Mouse (Mus musculus): Measurements from ENCODE around the gene Dnah14. TPM values are rescaled to one million over a fixed set of nuclear protein-coding genes. Genes with fewer than 3 reads are reported as not detected.
A peak's percentile ranks its signal among the peaks of the same experiment; 100 is the strongest.

Gene Dnah14
- total and polyA plus RNA-seq, 2 experiments from 2014 or later = 0.10 to 0.68 TPM

DNA sequence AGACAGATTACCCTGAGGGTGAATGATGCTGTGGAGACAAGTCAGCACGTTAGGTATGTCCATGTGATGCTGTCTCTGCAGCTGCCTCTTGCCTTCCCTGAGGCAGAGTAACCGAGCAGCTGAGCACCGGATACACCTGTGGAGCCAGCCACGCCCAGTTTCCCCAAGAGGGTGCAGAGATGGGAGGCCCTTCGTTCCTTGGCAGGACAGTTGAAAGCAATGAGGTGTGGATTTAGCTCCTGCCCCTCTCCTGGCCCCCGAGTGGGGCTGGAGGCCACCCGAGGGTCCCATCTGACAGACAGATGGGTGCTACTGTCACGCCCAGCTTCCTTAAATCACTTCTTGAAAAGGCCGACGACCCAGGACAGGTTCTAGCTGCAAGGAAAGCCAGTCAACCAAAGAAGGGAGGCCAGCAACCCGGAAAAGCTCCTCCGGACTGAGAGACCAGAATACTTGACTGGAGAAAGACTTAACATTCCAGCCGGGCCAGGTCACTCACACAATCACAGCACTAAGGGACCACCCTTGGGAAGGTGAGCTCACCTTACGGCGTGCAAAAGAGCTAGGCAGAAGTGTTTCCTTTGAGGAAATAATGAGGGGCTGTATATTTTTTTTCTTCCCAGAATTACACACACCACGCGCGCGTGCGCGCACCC lies 276.9 kb downstream of the Dnah14 start:
- H3K9me3 ChIP-seq (ENCODE audit: low read length) = no peaks in the 10 kb centered on the region
- DNase-seq = no peak
- peak overlapping the region; percentile 26 for H3K4me2 ChIP-seq (ENCODE audit: low read depth)
- H3K36me3 ChIP-seq (ENCODE audit: insufficient read depth) = no peaks in the 10 kb centered on the region
- no peaks in the 10 kb centered on the region for H3K27me3 ChIP-seq (ENCODE audit: insufficient read depth, low read length)
- no peak overlapping the region for H3K9ac ChIP-seq
- no peak overlapping the region for H3K27ac ChIP-seq (ENCODE audit: low read depth, low read length)
- ATAC-seq = no peak
- WGBS = 16% methylated on average over 21 of the region's 21 CpGs
- TF ChIP-seq CTCF (IDR thresholded peaks at IDR 0.05; ENCODE audit: low read depth) = no peak
- peak overlapping the region; percentile 11; the same call in 1 of the 2 replicates for H3K4me3 ChIP-seq (ENCODE audit: low read depth, low read length)
- H3K4me1 ChIP-seq (ENCODE audit: insufficient read depth) = no peaks in the 10 kb centered on the region

- no peak overlapping the region for H3K9ac ChIP-seq
- ATAC-seq (no peak), DNase-seq (no peak)
- H3K27ac ChIP-seq (ENCODE audit: low read depth, low read length) = no peak overlapping the region
- H3K4me1 ChIP-seq (ENCODE audit: insufficient read depth) = no peaks in the 10 kb centered on the region
- WGBS = 94% methylated on average over 2 of the region's 2 CpGs
- no peaks in the 10 kb centered on the region for H3K27me3 ChIP-seq (ENCODE audit: insufficient read depth, low read length)
- no peaks in the 10 kb centered on the region for H3K9me3 ChIP-seq (ENCODE audit: low read length)
- no peak overlapping the region for H3K4me2 ChIP-seq (ENCODE audit: low read depth)
- TF ChIP-seq CTCF (IDR thresholded peaks at IDR 0.05; ENCODE audit: low read depth) = no peak
- H3K36me3 ChIP-seq (ENCODE audit: insufficient read depth) = no peaks in the 10 kb centered on the region
- no peak overlapping the region for H3K4me3 ChIP-seq (ENCODE audit: low read depth, low read length)
These were observed 278.5 kb downstream of the Dnah14 start for GRCm38 (mm10) chr1:181854829-181855228.

DNA sequence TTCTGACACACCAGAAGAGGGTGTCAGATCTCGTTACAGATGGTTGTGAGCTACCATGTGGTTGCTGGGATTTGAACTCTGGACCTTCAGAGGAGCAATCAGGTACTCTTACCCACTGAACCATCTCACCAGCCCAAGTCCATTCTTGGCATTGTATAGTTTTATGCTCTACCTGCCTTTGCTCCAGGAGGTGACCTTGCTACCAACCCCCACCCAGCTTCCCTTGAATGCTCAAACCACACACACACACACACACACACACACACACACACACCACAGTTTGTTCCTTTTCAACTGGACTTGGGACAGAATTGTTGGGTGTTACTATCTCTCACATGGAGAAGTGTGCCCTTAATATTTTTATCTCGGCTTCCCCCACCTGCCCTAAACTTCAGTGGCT lies 280.0 kb downstream of the Dnah14 start:
- Histone ChIP-seq H3K4me3 (ENCODE audit: low read depth, low read length) (no peak overlapping the region), H3K4me2 (ENCODE audit: low read depth) (no peak overlapping the region), H3K27me3 (ENCODE audit: insufficient read depth, low read length) (no peaks in the 10 kb centered on the region), H3K9ac (no peak overlapping the region), H3K27ac (ENCODE audit: low read depth, low read length) (no peak overlapping the region), H3K4me1 (ENCODE audit: insufficient read depth) (no peaks in the 10 kb centered on the region), H3K36me3 (ENCODE audit: insufficient read depth) (no peaks in the 10 kb centered on the region), H3K9me3 (ENCODE audit: low read length) (no peaks in the 10 kb centered on the region)
- ATAC-seq (no peak), DNase-seq (no peak)
- TF ChIP-seq CTCF (IDR thresholded peaks at IDR 0.05; ENCODE audit: low read depth) = no peak
- 89% methylated on average over 2 of the region's 2 CpGs for WGBS

DNA sequence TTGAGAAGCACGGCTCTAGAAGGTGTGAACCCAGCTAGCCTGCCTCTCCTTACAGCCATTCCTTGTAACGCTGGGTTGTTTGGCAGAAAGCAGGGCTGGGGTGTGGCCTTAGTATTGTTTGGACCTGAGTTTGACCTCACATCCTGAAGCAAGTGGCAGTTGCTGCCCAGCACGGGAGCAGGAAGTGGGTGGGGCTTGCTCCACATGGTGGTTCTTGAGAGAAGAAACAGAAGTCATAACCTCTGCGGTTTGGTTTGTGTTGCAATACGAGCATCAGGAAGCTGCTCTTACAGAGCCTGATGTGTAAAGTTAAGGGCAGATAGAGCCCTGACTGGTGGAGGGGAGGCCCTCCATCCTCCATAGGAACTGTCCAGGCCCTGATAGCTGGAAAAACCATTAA lies 284.3 kb downstream of the Dnah14 start:
- DNase-seq (no peak), ATAC-seq (no peak; the same call in 1 of the 2 replicates)
- no peaks in the 10 kb centered on the region for H3K9me3 ChIP-seq (ENCODE audit: low read length)
- no peak for TF ChIP-seq CTCF (IDR thresholded peaks at IDR 0.05; ENCODE audit: low read depth)
- no peak overlapping the region for H3K4me3 ChIP-seq (ENCODE audit: low read depth, low read length)
- no peak overlapping the region for H3K9ac ChIP-seq
- H3K4me2 ChIP-seq (ENCODE audit: low read depth) = no peak overlapping the region
- no peaks in the 10 kb centered on the region for H3K27me3 ChIP-seq (ENCODE audit: insufficient read depth, low read length)
- no peak overlapping the region for H3K27ac ChIP-seq (ENCODE audit: low read depth, low read length)
- H3K4me1 ChIP-seq (ENCODE audit: insufficient read depth) = no peaks in the 10 kb centered on the region
- WGBS = 55% methylated on average over 5 of the region's 5 CpGs
- no peaks in the 10 kb centered on the region for H3K36me3 ChIP-seq (ENCODE audit: insufficient read depth)

DNA sequence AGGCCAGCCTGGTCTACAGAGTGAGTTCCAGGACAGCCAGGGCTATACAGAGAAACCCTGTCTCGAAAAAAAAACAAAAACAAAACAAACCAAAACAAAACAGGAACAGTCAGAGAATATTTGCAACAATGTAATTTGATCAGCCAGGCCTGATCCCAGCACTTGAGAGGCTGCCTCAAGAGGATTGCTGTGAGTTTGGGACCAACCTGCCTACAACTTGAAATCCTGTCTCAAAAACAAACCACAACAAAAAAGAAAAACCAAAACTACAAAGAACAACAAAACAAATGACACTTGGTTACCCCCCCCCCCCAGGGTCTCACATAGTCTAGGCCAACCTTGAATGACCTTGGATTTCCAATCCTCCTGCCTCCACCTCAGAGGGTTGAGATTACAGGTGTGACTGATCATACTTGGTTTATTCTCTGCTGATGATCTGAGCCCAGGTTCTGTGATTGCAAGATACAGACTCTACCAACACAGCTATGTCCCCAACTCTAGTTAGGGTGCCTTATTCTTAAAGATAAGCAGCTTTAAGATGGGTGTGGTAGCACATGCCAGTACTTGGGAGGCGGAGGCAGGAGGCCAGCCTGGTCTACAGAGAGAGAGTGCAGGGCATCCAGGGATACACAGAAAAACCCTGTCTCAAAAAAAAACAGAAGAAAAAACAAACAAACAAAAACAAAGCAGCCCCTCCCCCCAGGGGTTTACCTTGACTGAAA lies 285.0 kb downstream of the Dnah14 start:
- no peaks in the 10 kb centered on the region for H3K27me3 ChIP-seq (ENCODE audit: insufficient read depth, low read length)
- no peak for ATAC-seq
- H3K36me3 ChIP-seq (ENCODE audit: insufficient read depth) = no peaks in the 10 kb centered on the region
- no peak overlapping the region for H3K4me3 ChIP-seq (ENCODE audit: low read depth, low read length)
- no peaks in the 10 kb centered on the region for H3K4me1 ChIP-seq (ENCODE audit: insufficient read depth)
- no peak overlapping the region for H3K27ac ChIP-seq (ENCODE audit: low read depth, low read length)
- TF ChIP-seq CTCF (IDR thresholded peaks at IDR 0.05; ENCODE audit: low read depth) = no peak
- 78% methylated on average over 2 of the region's 2 CpGs for WGBS
- no peaks in the 10 kb centered on the region for H3K9me3 ChIP-seq (ENCODE audit: low read length)
- no peak overlapping the region for H3K4me2 ChIP-seq (ENCODE audit: low read depth)
- DNase-seq = no peak
- H3K9ac ChIP-seq = no peak overlapping the region

DNA sequence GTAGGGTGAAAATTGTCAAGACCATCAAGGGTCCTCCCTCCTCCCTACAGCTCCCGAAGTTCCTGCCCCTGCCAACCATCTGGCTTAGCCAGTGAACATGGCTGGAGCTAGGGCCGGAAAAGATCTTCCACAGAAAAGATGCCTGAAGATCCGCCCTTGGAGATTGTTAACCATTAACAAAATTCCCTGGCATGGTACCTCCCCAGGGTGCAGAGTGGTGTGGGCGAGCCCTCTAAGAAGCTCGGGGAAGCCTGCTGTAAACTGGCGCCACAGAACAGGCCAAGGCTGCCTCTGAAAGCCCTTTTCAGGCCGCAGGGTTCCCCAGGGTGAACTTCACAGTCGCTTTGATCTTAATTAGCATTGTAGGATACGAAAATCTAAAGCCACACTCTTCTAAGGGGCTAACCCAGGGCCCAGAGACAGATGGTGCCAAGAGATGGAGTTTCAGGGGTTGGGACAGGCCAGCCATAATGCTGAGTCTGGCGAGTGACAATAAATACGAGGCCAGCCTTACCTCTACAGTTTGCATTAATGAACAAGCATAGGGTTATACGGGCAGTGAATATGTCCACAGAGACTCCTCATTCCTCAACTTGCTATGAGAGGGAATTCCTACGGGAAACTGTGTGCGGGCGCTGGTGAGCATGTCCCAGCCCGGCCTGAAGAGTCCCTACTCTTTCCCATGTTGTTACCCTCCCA lies 286.5 kb downstream of the Dnah14 start:
- H3K9ac ChIP-seq = no peak overlapping the region
- H3K27me3 ChIP-seq (ENCODE audit: insufficient read depth, low read length) = no peaks in the 10 kb centered on the region
- no peaks in the 10 kb centered on the region for H3K4me1 ChIP-seq (ENCODE audit: insufficient read depth)
- H3K4me2 ChIP-seq (ENCODE audit: low read depth) = no peak overlapping the region
- H3K27ac ChIP-seq (ENCODE audit: low read depth, low read length) = no peak overlapping the region
- ATAC-seq (no peak), DNase-seq (no peak)
- H3K4me3 ChIP-seq (ENCODE audit: low read depth, low read length) = no peak overlapping the region
- TF ChIP-seq CTCF (IDR thresholded peaks at IDR 0.05; ENCODE audit: low read depth) = no peak
- no peaks in the 10 kb centered on the region for H3K36me3 ChIP-seq (ENCODE audit: insufficient read depth)
- no peaks in the 10 kb centered on the region for H3K9me3 ChIP-seq (ENCODE audit: low read length)
- WGBS = 46% methylated on average over 16 of the region's 16 CpGs

- no peak overlapping the region for H3K9ac ChIP-seq
- no peaks in the 10 kb centered on the region for H3K36me3 ChIP-seq (ENCODE audit: insufficient read depth)
- no peaks in the 10 kb centered on the region for H3K27me3 ChIP-seq (ENCODE audit: insufficient read depth, low read length)
- ATAC-seq (no peak), DNase-seq (no peak)
- WGBS = 47% methylated on average over 8 of the region's 8 CpGs
- no peak overlapping the region for H3K4me3 ChIP-seq (ENCODE audit: low read depth, low read length)
- no peaks in the 10 kb centered on the region for H3K4me1 ChIP-seq (ENCODE audit: insufficient read depth)
- H3K9me3 ChIP-seq (ENCODE audit: low read length) = no peaks in the 10 kb centered on the region
- TF ChIP-seq CTCF (IDR thresholded peaks at IDR 0.05; ENCODE audit: low read depth) = no peak
- no peak overlapping the region for H3K4me2 ChIP-seq (ENCODE audit: low read depth)
- H3K27ac ChIP-seq (ENCODE audit: low read depth, low read length) = no peak overlapping the region
These were observed 287.1 kb downstream of the Dnah14 start for GRCm38 (mm10) chr1:181863431-181863830.

Other genes with a start within 250 kb of the Dnah14 start
- gene Cnih3, start 223.9 kb upstream of the Dnah14 start, total RNA-seq (2014; rRNA removed) = 62.4 and 80.8 TPM in 2 replicates
- gene Cnih3, start 223.9 kb upstream of the Dnah14 start, polyA plus RNA-seq (2015; fragmentation: Nextera tagmentation; extraction: Ambion mirVana) = 31.1 and 49.3 TPM in 2 replicates
- gene Ccdc121, start 65.1 kb upstream of the Dnah14 start, total RNA-seq (2014; rRNA removed) = 0.38 and 0.54 TPM in 2 replicates
- 0.33 and 0.51 TPM in 2 replicates for gene Ccdc121, start 65.1 kb upstream of the Dnah14 start, polyA plus RNA-seq (2015; fragmentation: Nextera tagmentation; extraction: Ambion mirVana)

All from forebrain, postnatal 0 days (tissue).